24 mouse cellular contexts compared by ENCODE assay signal in genomic region chr8:126994506-126994905, GRCm38 (mm10). TPM values are rescaled to one million over a fixed set of nuclear protein-coding genes. Genes with fewer than 3 reads are reported as not detected.
DNase-seq lines count a peak whose midpoint lies in the region; ATAC-seq lines count a peak whose summit lies in the region.
"Had no signal": no experiment of that assay in that cellular context is flagged by ENCODE, and none has a peak within 500 bp of the region (broad histone marks: within the 10 kb centered on the region; RNA-seq: fewer than 3 reads in every experiment).

No protein-coding gene starts in this region.

- no peak overlapping the region for H3K27ac ChIP-seq in midbrain, embryonic 13.5 days
- no peak overlapping the region for H3K27ac ChIP-seq in midbrain, embryonic 15.5 days
- H3K27ac ChIP-seq: embryonic facial prominence, embryonic 12.5 days; embryonic facial prominence, embryonic 15.5 days; gastrocnemius, adult 2 months; heart, embryonic 15.5 days had no signal

- no peak overlapping the region for H3K4me3 ChIP-seq in midbrain, embryonic 13.5 days (replicated peaks)
- no peak overlapping the region for H3K4me3 ChIP-seq in midbrain, embryonic 15.5 days
- H3K4me3 ChIP-seq: embryonic facial prominence, embryonic 12.5 days; embryonic facial prominence, embryonic 15.5 days; gastrocnemius, adult 2 months; heart, embryonic 12.5 days; heart, embryonic 15.5 days had no signal

- no peaks in the 10 kb centered on the region for H3K36me3 ChIP-seq in midbrain, embryonic 13.5 days
- no peaks in the 10 kb centered on the region for H3K36me3 ChIP-seq in midbrain, embryonic 15.5 days (replicated peaks)
- H3K36me3 ChIP-seq: embryonic facial prominence, embryonic 12.5 days; embryonic facial prominence, embryonic 15.5 days; heart, embryonic 12.5 days; heart, embryonic 15.5 days had no signal

- peak; percentile 78 for DNase-seq in heart, adult 11 months
- DNase-seq in heart, postnatal 10 days = no peak
- peak; percentile 7 for DNase-seq in left cerebral cortex, postnatal 4 days
- DNase-seq in left cerebral cortex, adult 18-20 months (ENCODE audit: low spot score in 2 of 2) = no peak
- DNase-seq in lung, postnatal 25 days (ENCODE audit: low spot score) = no peak
- DNase-seq: adrenal gland, adult 8-10 months; adrenal gland, postnatal 25 days; cerebellum, adult 18-20 months; cerebellum, adult 9-10 months; cerebellum, postnatal 14 days; forebrain, postnatal 0 days; gastrocnemius, adult 2 months; gastrocnemius, postnatal 14 days; heart, adult 18-20 months; heart, postnatal 14 days; heart, postnatal 4 days had no signal

- ATAC-seq in midbrain, embryonic 13.5 days = 0 out of 2 replicates have a peak, but pooled peaks have one; percentile 30
- no peak for ATAC-seq in midbrain, embryonic 15.5 days (replicated peaks)
- ATAC-seq: activated CD4-positive, CD25-positive, alpha-beta regulatory T cell, adult 4 months; forebrain, embryonic 14.5 days; forebrain, postnatal 0 days had no signal

- no peak overlapping the region for H3K9ac ChIP-seq in midbrain, embryonic 13.5 days (replicated peaks)
- no peak overlapping the region for H3K9ac ChIP-seq in midbrain, embryonic 15.5 days
- H3K9ac ChIP-seq: embryonic facial prominence, embryonic 12.5 days; embryonic facial prominence, embryonic 15.5 days; forebrain, postnatal 0 days; heart, embryonic 12.5 days; heart, embryonic 15.5 days had no signal

- no peaks in the 10 kb centered on the region; the same call in 1 of the 2 replicates for H3K9me3 ChIP-seq in midbrain, embryonic 13.5 days
- H3K9me3 ChIP-seq in midbrain, embryonic 15.5 days = no peaks in the 10 kb centered on the region
- H3K9me3 ChIP-seq: embryonic facial prominence, embryonic 15.5 days; heart, embryonic 15.5 days had no signal

- intact Hi-C loops in heart, postnatal 10 days (cut with DNase I) = no loop called here
- intact Hi-C loops in left cerebral cortex, postnatal 4 days (cut with DNase I) = no loop called here

- H3K4me2 ChIP-seq in midbrain, embryonic 13.5 days (replicated peaks) = no peak overlapping the region
- no peak overlapping the region for H3K4me2 ChIP-seq in midbrain, embryonic 15.5 days
- H3K4me2 ChIP-seq: embryonic facial prominence, embryonic 12.5 days; embryonic facial prominence, embryonic 15.5 days; heart, embryonic 12.5 days; heart, embryonic 15.5 days had no signal

- H3K27me3 ChIP-seq in midbrain, embryonic 13.5 days = 0 out of 2 replicates have a peak, but pooled peaks cover 3% of the 10 kb centered on the region
- no peaks in the 10 kb centered on the region for H3K27me3 ChIP-seq in midbrain, embryonic 15.5 days (replicated peaks)
- H3K27me3 ChIP-seq: embryonic facial prominence, embryonic 12.5 days; embryonic facial prominence, embryonic 15.5 days; heart, embryonic 12.5 days; heart, embryonic 15.5 days had no signal

- peaks cover 3% of the 10 kb centered on the region; the same call in 1 of the 2 replicates for H3K4me1 ChIP-seq in midbrain, embryonic 13.5 days (replicated peaks)
- no peaks in the 10 kb centered on the region for H3K4me1 ChIP-seq in midbrain, embryonic 15.5 days
- H3K4me1 ChIP-seq: embryonic facial prominence, embryonic 12.5 days; embryonic facial prominence, embryonic 15.5 days; heart, embryonic 15.5 days had no signal

- 73% methylated on average over 1 of the region's 1 CpGs for WGBS in midbrain, embryonic 13.5 days
- 50% methylated on average over 1 of the region's 1 CpGs for whole genome bisulfite sequencing in midbrain, embryonic 15.5 days

RNA-seq across cellular contexts. Expression of gene Rbm34, which starts 23.6 kb away (rescaled TPM):
- 1 to 10 TPM; 5.5 to 6.2 TPM for total RNA-seq in heart, postnatal 10 days (2021)
- total RNA-seq in left cerebral cortex, postnatal 4 days (2021) = 10 to 100 TPM; 18.8 to 19.5 TPM
- 10 to 100 TPM; 12.5 to 14.7 TPM for total RNA-seq in left cerebral cortex, adult 18-20 months (2021)
- polyA plus RNA-seq in midbrain, embryonic 13.5 days (2015; fragmentation: Nextera tagmentation; extraction: Ambion mirVana) = 26.5 and 29.6 TPM in 2 replicates
- 24.8 and 26.5 TPM in 2 replicates for polyA plus RNA-seq in midbrain, embryonic 15.5 days (2015; fragmentation: Nextera tagmentation; extraction: Ambion mirVana)

RNA-seq across cellular contexts. Expression of gene Tomm20, which starts 48.9 kb away (rescaled TPM):
- 100 to 1,000 TPM in 1 of 2 experiments, 10 to 100 TPM in 1; 96.6 to 108 TPM for total RNA-seq in heart, postnatal 10 days (2021)
- 100 to 1,000 TPM; 134 to 136 TPM for total RNA-seq in left cerebral cortex, postnatal 4 days (2021)
- total RNA-seq in left cerebral cortex, adult 18-20 months (2021) = 100 to 1,000 TPM; 215 to 218 TPM
- 198 and 207 TPM in 2 replicates for polyA plus RNA-seq in midbrain, embryonic 13.5 days (2015; fragmentation: Nextera tagmentation; extraction: Ambion mirVana)
- polyA plus RNA-seq in midbrain, embryonic 15.5 days (2015; fragmentation: Nextera tagmentation; extraction: Ambion mirVana) = 197 and 198 TPM in 2 replicates

Comparison
In these comparisons a context has a peak if more than half of its experiments do, and no peak if none do; other contexts are left out.
1. DNase-seq: peak in heart, adult 11 months (single experiment) and left cerebral cortex, postnatal 4 days (single experiment); none in heart, postnatal 10 days (0 of 2), left cerebral cortex, adult 18-20 months (0 of 2) and lung, postnatal 25 days (single experiment).